Mouse (Mus musculus): Measurements from ENCODE around the gene Prmt1.
A peak's percentile ranks its signal among the peaks of the same experiment; 100 is the strongest.

DNA sequence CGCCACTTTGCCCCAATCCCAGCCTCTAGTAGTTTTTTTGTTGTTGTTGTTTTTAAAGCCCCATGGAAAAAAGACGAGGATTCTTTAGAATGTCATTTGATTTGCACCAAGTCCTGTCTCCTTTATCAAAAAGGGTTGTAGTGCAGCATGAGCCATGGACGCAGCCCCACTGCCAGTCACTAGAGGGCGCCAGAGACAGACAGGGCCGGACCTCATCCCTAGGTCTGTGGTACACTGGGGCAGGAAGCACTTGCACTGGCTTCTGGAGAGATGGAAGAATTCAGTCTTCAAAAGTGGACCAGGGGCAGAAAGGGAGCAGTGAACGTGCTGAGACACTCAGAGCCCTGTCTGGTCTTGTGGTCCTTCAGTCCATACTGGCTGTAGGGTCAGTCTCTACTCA is 3.3 kb downstream of the Prmt1 start:
- TF ChIP-seq MYOD1 (IDR thresholded peaks at IDR 0.05; ENCODE audit: control insufficient read depth in 1 of 3, insufficient read length in 2 of 3, low read depth in 2 of 3) (no peak), MAX (IDR thresholded peaks at IDR 0.05; ENCODE audit: low read depth) (no peak), POLR2A (IDR thresholded peaks at IDR 0.05; ENCODE audit: insufficient read length, low read depth) (peak; percentile 10), REST (IDR thresholded peaks at IDR 0.05; ENCODE audit: insufficient read depth, insufficient read length) (no peak), TCF3 (IDR thresholded peaks at IDR 0.05; ENCODE audit: insufficient read length, low read depth) (no peak), CEBPB (IDR thresholded peaks at IDR 0.05; ENCODE audit: insufficient read depth, poor library complexity, severe bottlenecking) (no peak), TCF12 (IDR thresholded peaks at IDR 0.05; ENCODE audit: insufficient read depth, poor library complexity, severe bottlenecking) (no peak), USF1 (IDR thresholded peaks at IDR 0.05; ENCODE audit: low read depth) (no peak), MYOG (IDR thresholded peaks at IDR 0.05; ENCODE audit: control insufficient read depth in 1 of 3, insufficient read depth in 1 of 3, insufficient read length in 2 of 3, low read depth in 2 of 3) (no peak), POLR2AphosphoS2 (IDR thresholded peaks at IDR 0.05; ENCODE audit: insufficient read length, low read depth) (no peak), E2F4 (IDR thresholded peaks at IDR 0.05; ENCODE audit: insufficient read depth) (no peak)
